Mouse (Mus musculus) spleen, postnatal 4 days (tissue): ENCODE measurements around the gene Vmn2r59.
"Not testable (repeated sequence)": the region's sequence is repeated elsewhere in the genome, so short reads cannot be mapped to it uniquely, and the experiment has no call there.

Source experiments
- DNase-seq, 2 experiments: peaks; one replicate each; pipeline ENCODE4 v3.0.0; 2022; ENCODE audit warnings: low spot score in 2 of 2

Gene Vmn2r59

DNA sequence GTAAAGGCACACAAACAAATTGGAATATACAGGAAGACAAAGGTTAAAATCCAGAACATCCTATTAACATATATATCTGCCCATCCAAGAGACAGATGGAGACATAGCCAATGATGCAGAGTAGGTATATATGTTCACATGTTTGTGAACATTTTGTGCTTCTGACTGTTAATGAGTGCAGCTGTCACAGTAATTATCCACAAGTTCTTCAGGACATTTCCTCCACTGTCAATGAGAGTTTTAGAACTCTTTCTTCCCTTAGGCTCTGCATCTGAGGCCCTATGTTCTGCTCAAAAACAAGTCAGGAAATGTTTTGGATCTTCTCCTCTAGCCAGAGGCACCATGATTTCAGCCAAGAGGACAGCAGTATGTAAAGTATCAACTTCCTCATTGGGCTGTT lies at the start of gene Vmn2r59:
Gene Vmn2r59 (minus strand): TSS at position 101 of the 400 bp plus-strand sequence.
- no peak for DNase-seq

DNA sequence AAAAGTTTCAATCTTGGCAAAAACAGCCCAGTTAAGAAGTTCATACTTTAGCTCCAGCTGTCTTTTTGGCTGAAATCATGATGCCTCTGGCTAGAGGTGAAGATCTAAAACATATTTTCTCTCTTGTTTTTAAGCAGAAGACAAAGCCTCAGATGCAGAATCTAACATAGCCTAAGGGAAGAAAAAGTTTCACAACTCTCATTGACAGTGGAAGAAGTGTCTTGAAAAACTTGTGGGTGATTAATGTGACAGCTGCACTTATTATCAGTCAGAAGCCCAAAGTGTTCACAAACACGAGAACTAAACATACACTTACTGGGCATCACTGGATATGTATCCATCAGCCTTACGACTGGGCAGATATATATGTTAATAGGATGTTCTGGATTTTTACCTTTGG lies 48.6 kb upstream of the Vmn2r59 start, which contains the start of gene Vmn2r60:
Gene Vmn2r60 (plus strand): TSS at position 301 of the 400 bp plus-strand sequence.
- DNase-seq = no peak

DNA sequence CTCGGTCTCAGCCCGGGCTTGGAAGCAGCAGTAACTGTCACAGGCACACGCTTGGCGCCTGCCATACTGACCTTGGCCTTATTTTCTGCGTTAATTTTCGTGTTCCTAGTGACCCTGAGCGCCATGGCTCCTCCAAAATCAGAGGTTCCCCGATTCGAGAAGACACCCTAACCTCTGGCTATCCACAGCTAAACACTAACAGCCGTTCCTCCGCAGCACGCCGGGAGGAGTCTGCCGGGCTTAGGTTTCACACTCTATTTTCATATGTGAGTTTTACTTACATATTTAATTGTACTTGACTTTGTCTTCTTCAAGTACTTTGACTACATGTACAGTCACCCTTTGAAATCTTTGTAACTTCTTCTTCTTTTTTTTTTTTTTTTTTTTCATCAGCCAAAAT lies 48.2 kb upstream of the Vmn2r59 start:
- DNase-seq = not testable (repeated sequence)
